Mouse (Mus musculus) midbrain, embryonic 14.5 days (tissue): ENCODE measurements at regions not wholly inside any gene's neighbourhood (a gene's known extent, or its start where the extent isn't known, plus 50 kb on each side); places are given as distances from the start of the nearest gene placed in this dataset.

Experiments
- ATAC-seq: fragments of 200-750 bp; cut with Nextera tagmentation; 2 replicates; pipeline ENCODE4 v1.8.0; 2017; ENCODE audit warnings: moderate number of reproducible peaks, moderate library complexity; ENCODE audit not compliant: low FRiP score, low TSS enrichment
- DNase-seq: peaks from one replicate; pipeline ENCODE4 v3.0.0-alpha.2; 2015
- H3K27ac ChIP-seq: fragments of 300-500 bp; sonication (generic); replicated peaks from 2 replicates; pipeline ENCODE4 v1.5.1; 2014; ENCODE audit warnings: mild to moderate bottlenecking, low read depth, low read length, moderate library complexity
- H3K27me3 ChIP-seq: fragments of 300-500 bp; sonication (generic); 2 replicates; pipeline ENCODE4 v1.6.1; 2014; ENCODE audit warnings: low read length, control low read depth, mixed read lengths; ENCODE audit not compliant: control insufficient read depth, insufficient read depth
- H3K36me3 ChIP-seq: fragments of 300-500 bp; sonication (generic); 2 replicates; pipeline ENCODE4 v1.6.1; 2014; ENCODE audit warnings: low read length, control low read depth; ENCODE audit not compliant: control insufficient read depth, insufficient read depth
- H3K4me1 ChIP-seq: fragments of 300-500 bp; sonication (generic); 2 replicates; pipeline ENCODE4 v1.6.1; 2014; ENCODE audit warnings: mild to moderate bottlenecking, antibody characterized with exemption, low read length, control low read depth; ENCODE audit not compliant: control insufficient read depth, insufficient read depth
- H3K4me2 ChIP-seq: fragments of 300-500 bp; sonication (generic); 2 replicates; pipeline ENCODE4 v1.6.1; 2014; ENCODE audit warnings: mild to moderate bottlenecking, low read length, moderate library complexity
- H3K4me3 ChIP-seq: fragments of 300-500 bp; sonication (generic); replicated peaks from 2 replicates; pipeline ENCODE4 v1.5.1; 2014; ENCODE audit warnings: low read depth, low read length
- H3K9ac ChIP-seq: fragments of 300-500 bp; sonication (generic); replicated peaks from 2 replicates; pipeline ENCODE4 v1.6.1; 2014; ENCODE audit warnings: mild to moderate bottlenecking, low read length, moderate library complexity
- H3K9me3 ChIP-seq: fragments of 300-500 bp; sonication (generic); 2 replicates; pipeline ENCODE4 v1.6.1; 2016; ENCODE audit warnings: low read length, control low read depth, mixed read lengths; ENCODE audit not compliant: control insufficient read depth
- WGBS: fragments of 180-500 bp; shearing (Covaris S2); extraction: QIAGEN DNeasy Blood & Tissue Kit; methylation state at CpG from one replicate; pipeline ENCODE4 v1.1.7; 2014; 5-methylcytosine and 5-hydroxymethylcytosine counted together

- no peak overlapping the region for H3K27ac ChIP-seq
- no peak overlapping the region for H3K4me3 ChIP-seq
- ATAC-seq (no peak), DNase-seq (peak; percentile 28)
- peaks cover 64% of the 10 kb centered on the region for H3K27me3 ChIP-seq
- H3K9ac ChIP-seq = no peak overlapping the region
- H3K9me3 ChIP-seq = no peaks in the 10 kb centered on the region
- no peaks in the 10 kb centered on the region for H3K36me3 ChIP-seq
- H3K4me2 ChIP-seq = no peak overlapping the region
- H3K4me1 ChIP-seq = peaks cover 12% of the 10 kb centered on the region; the same call in 1 of the 2 replicates
- WGBS = 15% methylated on average over 7 of the region's 7 CpGs
These were observed 1589.8 kb downstream of the 4930444P10Rik start for GRCm38 (mm10) chr1:14503193-14503800.

DNA sequence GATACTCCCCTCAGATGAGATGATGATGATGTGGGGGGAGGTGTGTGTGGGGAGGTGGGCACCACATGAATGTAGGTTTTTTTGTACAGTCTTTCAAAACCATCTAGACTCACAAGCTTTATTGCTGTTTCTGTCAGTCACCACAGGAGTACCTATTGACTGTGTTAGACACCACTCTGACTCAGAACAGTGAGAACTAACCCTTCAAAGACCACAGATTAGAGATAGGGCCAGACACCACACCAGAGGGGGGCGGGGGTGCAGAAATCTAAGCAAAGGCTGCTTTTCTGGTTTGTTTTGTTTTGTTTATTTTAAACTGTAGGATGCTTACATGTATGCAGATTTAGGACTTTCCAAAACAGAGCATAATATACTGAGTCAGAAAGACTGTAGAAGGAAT, 1594.0 kb downstream of the 4930444P10Rik start:
- 88% methylated on average over 1 of the region's 1 CpGs for WGBS
- no peak for ATAC-seq
- Histone ChIP-seq H3K9ac (no peak overlapping the region), H3K9me3 (no peaks in the 10 kb centered on the region), H3K36me3 (no peaks in the 10 kb centered on the region), H3K4me3 (no peak overlapping the region), H3K27me3 (peaks cover 26% of the 10 kb centered on the region), H3K4me1 (no peaks in the 10 kb centered on the region), H3K4me2 (no peak overlapping the region), H3K27ac (no peak overlapping the region)
- DNase-seq = no peak

GRCm38 (mm10) chr1:14490026-14490425, 1603.1 kb downstream of the 4930444P10Rik start:
- Histone ChIP-seq H3K9ac (no peak overlapping the region), H3K27ac (no peak overlapping the region), H3K9me3 (no peaks in the 10 kb centered on the region), H3K4me3 (no peak overlapping the region), H3K27me3 (no peaks in the 10 kb centered on the region), H3K4me2 (no peak overlapping the region), H3K36me3 (no peaks in the 10 kb centered on the region), H3K4me1 (no peaks in the 10 kb centered on the region)
- WGBS = 84% methylated on average over 3 of the region's 3 CpGs
- DNase-seq = no peak
- ATAC-seq = no peak

GRCm38 (mm10) chr1:14487708-14488127, 1605.4 kb downstream of the 4930444P10Rik start:
- Histone ChIP-seq H3K36me3 (no peaks in the 10 kb centered on the region), H3K27me3 (no peaks in the 10 kb centered on the region), H3K9ac (no peak overlapping the region), H3K27ac (no peak overlapping the region), H3K4me1 (no peaks in the 10 kb centered on the region), H3K4me2 (no peak overlapping the region), H3K4me3 (no peak overlapping the region), H3K9me3 (no peaks in the 10 kb centered on the region)
- DNase-seq (no peak), ATAC-seq (no peak)
- 68% methylated on average over 4 of the region's 4 CpGs for WGBS

- H3K9ac ChIP-seq = no peak overlapping the region
- no peaks in the 10 kb centered on the region for H3K9me3 ChIP-seq
- DNase-seq (no peak), ATAC-seq (no peak)
- no peaks in the 10 kb centered on the region for H3K27me3 ChIP-seq
- no peak overlapping the region for H3K27ac ChIP-seq
- H3K36me3 ChIP-seq = no peaks in the 10 kb centered on the region
- no peak overlapping the region for H3K4me3 ChIP-seq
- WGBS = 66% methylated on average over 2 of the region's 2 CpGs
- no peaks in the 10 kb centered on the region for H3K4me1 ChIP-seq
- H3K4me2 ChIP-seq = no peak overlapping the region
These were observed 1607.4 kb downstream of the 4930444P10Rik start for GRCm38 (mm10) chr1:14485746-14486145.

DNA sequence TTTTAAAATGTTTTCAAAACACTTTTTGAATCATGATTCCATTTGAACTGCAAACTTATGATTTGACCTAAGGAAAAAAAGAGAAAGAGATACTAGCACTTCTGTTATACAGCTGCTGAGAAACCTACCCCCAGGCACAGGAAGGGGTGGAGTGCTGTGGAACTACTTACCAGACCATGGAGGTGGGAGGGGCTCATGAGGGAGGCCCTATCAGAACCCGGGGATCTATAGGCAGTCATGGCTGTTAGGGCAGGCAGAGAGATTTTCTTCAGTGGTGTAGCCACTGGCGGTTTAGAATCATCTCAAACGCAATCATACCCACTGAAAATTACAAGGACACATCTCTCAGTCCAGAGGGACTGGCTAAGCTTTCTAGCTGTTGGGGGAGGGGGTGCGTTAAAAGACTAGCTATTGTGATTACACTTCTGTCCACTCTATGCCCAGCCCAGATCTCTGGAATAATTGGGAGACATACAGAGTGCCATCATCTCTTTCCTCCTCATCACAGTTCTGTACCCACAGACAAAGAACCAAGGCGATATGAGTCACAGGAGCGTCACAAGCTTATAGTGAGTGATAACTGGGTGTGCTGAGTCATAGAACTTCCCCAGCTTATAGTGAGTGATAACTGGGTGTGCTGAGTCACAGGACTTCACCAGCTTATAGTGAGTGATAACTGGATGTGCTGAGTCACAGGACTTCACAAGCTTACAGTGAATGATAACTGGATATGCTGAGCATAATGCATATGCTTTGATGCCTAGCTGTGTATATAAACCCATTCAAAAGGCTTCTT, 1608.8 kb downstream of the 4930444P10Rik start:
- ATAC-seq (no peak), DNase-seq (no peak)
- H3K36me3 ChIP-seq = no peaks in the 10 kb centered on the region
- no peaks in the 10 kb centered on the region for H3K9me3 ChIP-seq
- WGBS = 88% methylated on average over 6 of the region's 6 CpGs
- no peaks in the 10 kb centered on the region for H3K27me3 ChIP-seq
- H3K4me2 ChIP-seq = no peak overlapping the region
- no peaks in the 10 kb centered on the region for H3K4me1 ChIP-seq
- no peak overlapping the region for H3K4me3 ChIP-seq
- no peak overlapping the region for H3K9ac ChIP-seq
- no peak overlapping the region for H3K27ac ChIP-seq

DNA sequence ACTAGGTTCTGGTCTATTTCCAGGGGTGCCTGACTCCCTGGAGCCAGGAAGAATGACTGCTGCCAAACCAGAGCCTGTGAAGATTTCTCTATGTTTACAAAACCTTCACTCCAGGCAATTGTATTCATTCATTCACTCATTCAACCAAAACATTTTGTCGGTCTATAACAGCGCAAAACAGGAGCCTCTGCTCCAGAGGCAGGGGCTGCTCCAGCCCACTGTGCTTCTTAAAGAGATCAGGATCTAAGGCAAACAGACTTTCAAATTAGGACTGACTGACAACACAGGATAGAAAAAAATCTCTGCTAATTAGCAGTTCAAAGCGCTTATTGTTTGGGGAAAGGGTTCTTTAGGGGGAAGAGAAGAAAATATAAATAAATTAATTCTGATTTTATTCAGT, 1620.8 kb downstream of the 4930444P10Rik start:
- no peaks in the 10 kb centered on the region for H3K36me3 ChIP-seq
- H3K4me2 ChIP-seq = no peak overlapping the region
- no peak for ATAC-seq
- H3K9ac ChIP-seq = no peak overlapping the region
- H3K4me3 ChIP-seq = no peak overlapping the region
- DNase-seq = no peak
- no peaks in the 10 kb centered on the region for H3K4me1 ChIP-seq
- WGBS = 18% methylated on average over 3 of the region's 3 CpGs
- H3K27ac ChIP-seq = no peak overlapping the region
- H3K9me3 ChIP-seq = no peaks in the 10 kb centered on the region
- H3K27me3 ChIP-seq = no peaks in the 10 kb centered on the region

DNA sequence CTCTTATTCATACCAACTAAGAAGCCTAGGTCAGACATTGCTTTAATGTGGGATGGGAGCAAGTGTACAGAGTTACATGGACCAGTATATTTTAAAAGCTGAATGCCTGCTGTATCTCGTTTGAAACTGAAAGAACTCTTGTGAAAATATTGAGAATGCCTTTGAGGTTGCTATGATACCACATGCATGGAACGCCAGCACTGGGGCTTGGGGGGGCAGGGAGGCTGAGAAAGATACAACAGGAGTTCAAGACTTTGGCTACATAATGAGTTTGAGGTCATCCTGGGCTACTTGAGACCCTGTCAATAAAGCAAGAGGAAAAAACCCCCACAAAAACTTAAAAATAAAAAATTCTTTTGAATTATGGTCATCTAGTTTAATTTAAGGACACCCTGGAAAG, 1621.6 kb downstream of the 4930444P10Rik start:
- Histone ChIP-seq H3K9ac (no peak overlapping the region), H3K27ac (no peak overlapping the region), H3K4me2 (no peak overlapping the region), H3K36me3 (no peaks in the 10 kb centered on the region), H3K4me1 (no peaks in the 10 kb centered on the region), H3K27me3 (no peaks in the 10 kb centered on the region), H3K9me3 (no peaks in the 10 kb centered on the region), H3K4me3 (no peak overlapping the region)
- DNase-seq (no peak), ATAC-seq (no peak)
- 3% methylated on average over 2 of the region's 2 CpGs for WGBS
